Mouse (Mus musculus): Measurements from ENCODE around the gene Myo15b. TPM values are rescaled to one million over a fixed set of nuclear protein-coding genes. Genes with fewer than 3 reads are reported as not detected.

Gene Myo15b
- polyA plus RNA-seq, 1 experiment from 2014 or later: 44.8 TPM

- H3K4me2 ChIP-seq (ENCODE audit: low read length): no peak overlapping the region
- no peaks in the 10 kb centered on the region for H3K9me3 ChIP-seq (ENCODE audit: control insufficient read depth, low read length)
- H3K36me3 ChIP-seq (ENCODE audit: control insufficient read depth, insufficient read depth, low read length): no peaks in the 10 kb centered on the region
- H3K27ac ChIP-seq (ENCODE audit: low read depth): peak overlapping the region; percentile 39; the same call in 1 of the 2 replicates
- H3K4me3 ChIP-seq (ENCODE audit: low read depth, low read length): no peak overlapping the region
- peaks cover 58% of the 10 kb centered on the region for H3K4me1 ChIP-seq (replicated peaks; ENCODE audit: control insufficient read depth, insufficient read depth, low read length)
- H3K9ac ChIP-seq (ENCODE audit: low read length): no peak overlapping the region
- DNase-seq (ENCODE audit: low spot score) (no peak), ATAC-seq (replicated peaks; ENCODE audit: low FRiP score, low TSS enrichment, low read depth) (no peak)
- WGBS: 69% methylated on average over 6 of the region's 6 CpGs
- no peaks in the 10 kb centered on the region for H3K27me3 ChIP-seq (replicated peaks; ENCODE audit: control insufficient read depth, insufficient read depth, low read length)
Observed at GRCm38 (mm10) chr11:115834033-115834432, 24.2 kb upstream of the Myo15b start.

GRCm38 (mm10) chr11:115836656-115837395 lies 21.4 kb upstream of the Myo15b start:
- WGBS: 51% methylated on average over 11 of the region's 11 CpGs
- no peaks in the 10 kb centered on the region for H3K27me3 ChIP-seq (replicated peaks; ENCODE audit: control insufficient read depth, insufficient read depth, low read length)
- H3K36me3 ChIP-seq (ENCODE audit: control insufficient read depth, insufficient read depth, low read length): no peaks in the 10 kb centered on the region
- H3K27ac ChIP-seq (ENCODE audit: low read depth): no peak overlapping the region
- DNase-seq (ENCODE audit: low spot score) (no peak), ATAC-seq (replicated peaks; ENCODE audit: low FRiP score, low TSS enrichment, low read depth) (no peak)
- H3K9ac ChIP-seq (ENCODE audit: low read length): no peak overlapping the region
- H3K4me3 ChIP-seq (ENCODE audit: low read depth, low read length): no peak overlapping the region
- no peak overlapping the region for H3K4me2 ChIP-seq (ENCODE audit: low read length)
- peaks cover 61% of the 10 kb centered on the region for H3K4me1 ChIP-seq (replicated peaks; ENCODE audit: control insufficient read depth, insufficient read depth, low read length)
- no peaks in the 10 kb centered on the region for H3K9me3 ChIP-seq (ENCODE audit: control insufficient read depth, low read length)

- Histone ChIP-seq H3K4me2 (ENCODE audit: low read length) (no peak overlapping the region), H3K9ac (ENCODE audit: low read length) (no peak overlapping the region), H3K27ac (ENCODE audit: low read depth) (peak overlapping the region; percentile 43; the same call in 1 of the 2 replicates), H3K27me3 (replicated peaks; ENCODE audit: control insufficient read depth, insufficient read depth, low read length) (no peaks in the 10 kb centered on the region), H3K36me3 (ENCODE audit: control insufficient read depth, insufficient read depth, low read length) (no peaks in the 10 kb centered on the region), H3K4me3 (ENCODE audit: low read depth, low read length) (no peak overlapping the region), H3K4me1 (replicated peaks; ENCODE audit: control insufficient read depth, insufficient read depth, low read length) (peaks cover 61% of the 10 kb centered on the region), H3K9me3 (ENCODE audit: control insufficient read depth, low read length) (no peaks in the 10 kb centered on the region)
- DNase-seq (ENCODE audit: low spot score) (no peak), ATAC-seq (replicated peaks; ENCODE audit: low FRiP score, low TSS enrichment, low read depth) (no peak)
- 88% methylated on average over 22 of the region's 22 CpGs for WGBS
Observed at GRCm38 (mm10) chr11:115837606-115838345, 20.4 kb upstream of the Myo15b start.

GRCm38 (mm10) chr11:115838895-115839311 lies 19.3 kb upstream of the Myo15b start:
- H3K4me1 ChIP-seq (replicated peaks; ENCODE audit: control insufficient read depth, insufficient read depth, low read length): peaks cover 55% of the 10 kb centered on the region
- no peaks in the 10 kb centered on the region for H3K27me3 ChIP-seq (replicated peaks; ENCODE audit: control insufficient read depth, insufficient read depth, low read length)
- no peak overlapping the region for H3K4me3 ChIP-seq (ENCODE audit: low read depth, low read length)
- peak overlapping the region; percentile 43 for H3K27ac ChIP-seq (ENCODE audit: low read depth)
- no peak; the same call in 1 of the 2 replicates for ATAC-seq (replicated peaks; ENCODE audit: low FRiP score, low TSS enrichment, low read depth)
- H3K4me2 ChIP-seq (ENCODE audit: low read length): 0 out of 2 replicates have a peak overlapping the region, but pooled peaks have one; percentile 2
- DNase-seq (ENCODE audit: low spot score): no peak
- WGBS: 39% methylated on average over 4 of the region's 4 CpGs
- H3K36me3 ChIP-seq (ENCODE audit: control insufficient read depth, insufficient read depth, low read length): no peaks in the 10 kb centered on the region
- no peak overlapping the region for H3K9ac ChIP-seq (ENCODE audit: low read length)
- H3K9me3 ChIP-seq (ENCODE audit: control insufficient read depth, low read length): no peaks in the 10 kb centered on the region

GRCm38 (mm10) chr11:115839732-115840131 lies 18.5 kb upstream of the Myo15b start:
- Histone ChIP-seq H3K4me1 (replicated peaks; ENCODE audit: control insufficient read depth, insufficient read depth, low read length) (peaks cover 47% of the 10 kb centered on the region), H3K27me3 (replicated peaks; ENCODE audit: control insufficient read depth, insufficient read depth, low read length) (no peaks in the 10 kb centered on the region), H3K27ac (ENCODE audit: low read depth) (peak overlapping the region; percentile 43; the same call in 1 of the 2 replicates), H3K9ac (ENCODE audit: low read length) (no peak overlapping the region), H3K4me3 (ENCODE audit: low read depth, low read length) (no peak overlapping the region), H3K9me3 (ENCODE audit: control insufficient read depth, low read length) (no peaks in the 10 kb centered on the region), H3K4me2 (ENCODE audit: low read length) (no peak overlapping the region), H3K36me3 (ENCODE audit: control insufficient read depth, insufficient read depth, low read length) (no peaks in the 10 kb centered on the region)
- no peak for DNase-seq (ENCODE audit: low spot score)
- WGBS: 67% methylated on average over 3 of the region's 3 CpGs
- no peak for ATAC-seq (replicated peaks; ENCODE audit: low FRiP score, low TSS enrichment, low read depth)

- Histone ChIP-seq H3K27me3 (replicated peaks; ENCODE audit: control insufficient read depth, insufficient read depth, low read length) (no peaks in the 10 kb centered on the region), H3K9me3 (ENCODE audit: control insufficient read depth, low read length) (peaks cover 8% of the 10 kb centered on the region; the same call in 1 of the 2 replicates), H3K4me3 (ENCODE audit: low read depth, low read length) (no peak overlapping the region), H3K27ac (ENCODE audit: low read depth) (peak overlapping the region; percentile 85), H3K4me1 (replicated peaks; ENCODE audit: control insufficient read depth, insufficient read depth, low read length) (peaks cover 47% of the 10 kb centered on the region), H3K9ac (ENCODE audit: low read length) (no peak overlapping the region), H3K4me2 (ENCODE audit: low read length) (no peak overlapping the region), H3K36me3 (ENCODE audit: control insufficient read depth, insufficient read depth, low read length) (peaks cover 10% of the 10 kb centered on the region; the same call in 1 of the 2 replicates)
- DNase-seq (ENCODE audit: low spot score): no peak
- 86% methylated on average over 6 of the region's 6 CpGs for WGBS
- no peak for ATAC-seq (replicated peaks; ENCODE audit: low FRiP score, low TSS enrichment, low read depth)
Observed at GRCm38 (mm10) chr11:115841044-115841443, 17.2 kb upstream of the Myo15b start.

- Histone ChIP-seq H3K4me2 (ENCODE audit: low read length) (0 out of 2 replicates have a peak overlapping the region, but pooled peaks have one; percentile 13), H3K9me3 (ENCODE audit: control insufficient read depth, low read length) (peaks cover 8% of the 10 kb centered on the region; the same call in 1 of the 2 replicates), H3K9ac (ENCODE audit: low read length) (no peak overlapping the region), H3K4me1 (replicated peaks; ENCODE audit: control insufficient read depth, insufficient read depth, low read length) (peaks cover 44% of the 10 kb centered on the region), H3K27me3 (replicated peaks; ENCODE audit: control insufficient read depth, insufficient read depth, low read length) (no peaks in the 10 kb centered on the region), H3K36me3 (ENCODE audit: control insufficient read depth, insufficient read depth, low read length) (peaks cover 17% of the 10 kb centered on the region), H3K27ac (ENCODE audit: low read depth) (peak overlapping the region; percentile 85), H3K4me3 (ENCODE audit: low read depth, low read length) (no peak overlapping the region)
- ATAC-seq (replicated peaks; ENCODE audit: low FRiP score, low TSS enrichment, low read depth) (peak; percentile 11; the same call in 1 of the 2 replicates), DNase-seq (ENCODE audit: low spot score) (peak; percentile 75)
- WGBS: 12% methylated on average over 6 of the region's 6 CpGs
Observed at GRCm38 (mm10) chr11:115841961-115842550, 16.1 kb upstream of the Myo15b start.

GRCm38 (mm10) chr11:115843141-115843890 lies 14.9 kb upstream of the Myo15b start:
- no peak overlapping the region for H3K4me3 ChIP-seq (ENCODE audit: low read depth, low read length)
- no peaks in the 10 kb centered on the region for H3K27me3 ChIP-seq (replicated peaks; ENCODE audit: control insufficient read depth, insufficient read depth, low read length)
- H3K4me1 ChIP-seq (replicated peaks; ENCODE audit: control insufficient read depth, insufficient read depth, low read length): peaks cover 40% of the 10 kb centered on the region
- H3K36me3 ChIP-seq (ENCODE audit: control insufficient read depth, insufficient read depth, low read length): peaks cover 23% of the 10 kb centered on the region
- peaks cover 8% of the 10 kb centered on the region; the same call in 1 of the 2 replicates for H3K9me3 ChIP-seq (ENCODE audit: control insufficient read depth, low read length)
- no peak for DNase-seq (ENCODE audit: low spot score)
- ATAC-seq (replicated peaks; ENCODE audit: low FRiP score, low TSS enrichment, low read depth): no peak
- H3K27ac ChIP-seq (ENCODE audit: low read depth): peak overlapping the region; percentile 85
- WGBS: 74% methylated on average over 13 of the region's 14 CpGs
- no peak overlapping the region for H3K9ac ChIP-seq (ENCODE audit: low read length)
- no peak overlapping the region for H3K4me2 ChIP-seq (ENCODE audit: low read length)
